8 mouse cellular contexts compared by ENCODE assay signal in genomic region chr2:165360861-165361260, GRCm38 (mm10). TPM values are rescaled to one million over a fixed set of nuclear protein-coding genes. Genes with fewer than 3 reads are reported as not detected.
DNase-seq lines count a peak whose midpoint lies in the region; ATAC-seq and TF ChIP-seq lines count a peak whose summit lies in the region.

No protein-coding gene starts in this region.

- H3K9me3 ChIP-seq in heart, embryonic 11.5 days (replicated peaks; ENCODE audit: control insufficient read depth, low read length): no peaks in the 10 kb centered on the region
- H3K9me3 ChIP-seq in lung, embryonic 16.5 days (ENCODE audit: control insufficient read depth, low read length): no peaks in the 10 kb centered on the region

- peaks cover 13% of the 10 kb centered on the region for H3K27me3 ChIP-seq in heart, embryonic 11.5 days (ENCODE audit: control insufficient read depth, insufficient read depth, low read length)
- H3K27me3 ChIP-seq in cerebellum, adult 2 months (ENCODE audit: control insufficient read depth, insufficient read depth, low read length): no peaks in the 10 kb centered on the region
- H3K27me3 ChIP-seq in lung, embryonic 16.5 days (ENCODE audit: control insufficient read depth, insufficient read depth, low read depth, low read length): no peaks in the 10 kb centered on the region; the same call in 1 of the 2 replicates

- no peak overlapping the region for H3K27ac ChIP-seq in heart, embryonic 11.5 days (ENCODE audit: low read depth, low read length)
- H3K27ac ChIP-seq in cerebellum, adult 2 months (ENCODE audit: insufficient read depth, low read length): no peak overlapping the region
- H3K27ac ChIP-seq in lung, embryonic 16.5 days (ENCODE audit: low read length): no peak overlapping the region

- no peak overlapping the region for H3K9ac ChIP-seq in heart, embryonic 11.5 days (ENCODE audit: low read depth, low read length)
- H3K9ac ChIP-seq in lung, embryonic 16.5 days (ENCODE audit: low read length): no peak overlapping the region

- peak; percentile 93 for DNase-seq in heart, adult 11 months
- DNase-seq in ES-CJ7 (ENCODE audit: low read depth, low spot score): peak; percentile 81
- DNase-seq in cerebellum, adult 2 months: peak; percentile 37 to 38
- DNase-seq in kidney, adult 9 months: peak; percentile 66
- peak; percentile 54 for DNase-seq in retina, postnatal 7 days (ENCODE audit: low read depth, low spot score)

- H3K4me3 ChIP-seq in heart, embryonic 11.5 days (ENCODE audit: low read depth, low read length): no peak overlapping the region
- no peak overlapping the region for H3K4me3 ChIP-seq in cerebellum, adult 2 months (replicated peaks; ENCODE audit: insufficient read depth, low read depth, low read length)
- no peak overlapping the region for H3K4me3 ChIP-seq in lung, embryonic 16.5 days (ENCODE audit: low read length)

- H3K4me2 ChIP-seq in heart, embryonic 11.5 days: no peak overlapping the region
- H3K4me2 ChIP-seq in lung, embryonic 16.5 days (ENCODE audit: low read depth, low read length): no peak overlapping the region

- no peak for ATAC-seq in heart, embryonic 11.5 days (replicated peaks; ENCODE audit: insufficient number of reproducible peaks, low FRiP score, low TSS enrichment)
- 0 out of 2 replicates have a peak, but pooled peaks have one; percentile 62 for ATAC-seq in frontal cortex, adult (ENCODE audit: low TSS enrichment)
- peak; percentile 78 for ATAC-seq in lung, embryonic 16.5 days (ENCODE audit: low read depth)

- H3K4me1 ChIP-seq in heart, embryonic 11.5 days (ENCODE audit: control insufficient read depth, insufficient read depth, low read length): no peaks in the 10 kb centered on the region; the same call in 1 of the 2 replicates
- no peaks in the 10 kb centered on the region for H3K4me1 ChIP-seq in cerebellum, adult 2 months (ENCODE audit: control insufficient read depth, insufficient read depth, low read length)
- peaks cover 5% of the 10 kb centered on the region; the same call in 1 of the 2 replicates for H3K4me1 ChIP-seq in lung, embryonic 16.5 days (replicated peaks; ENCODE audit: control insufficient read depth, insufficient read depth, low read length)

- TF ChIP-seq POLR2A in cerebellum, adult 2 months (IDR thresholded peaks at IDR 0.05; ENCODE audit: borderline replicate concordance, insufficient read depth, low read length): no peak

- TF ChIP-seq CTCF in cerebellum, adult 2 months (IDR thresholded peaks at IDR 0.05; ENCODE audit: borderline replicate concordance, insufficient read depth, low read depth, low read length): peak; percentile 72

- H3K36me3 ChIP-seq in heart, embryonic 11.5 days (ENCODE audit: control insufficient read depth, insufficient read depth, low read length): no peaks in the 10 kb centered on the region
- H3K36me3 ChIP-seq in lung, embryonic 16.5 days (ENCODE audit: control insufficient read depth, insufficient read depth, low read length): no peaks in the 10 kb centered on the region

- WGBS in heart, embryonic 11.5 days (ENCODE audit: insufficient replicate concordance): 0% methylated on average over 1 of the region's 1 CpGs
- 3% methylated on average over 1 of the region's 1 CpGs for WGBS in cerebellum, adult 2 months
- 0% methylated on average over 1 of the region's 1 CpGs for WGBS in lung, embryonic 16.5 days

RNA-seq across cellular contexts. Expression of gene Zfp663, which starts 7.7 kb away (rescaled TPM):
- 0.28 and 0.69 TPM in 2 replicates for polyA plus RNA-seq in heart, embryonic 11.5 days (2014; fragmentation: Nextera tagmentation; extraction: Ambion mirVana)
- polyA plus RNA-seq in cerebellum, adult 2 months (2012; rRNA removed): not detected in 2 replicates
- 1.1 and 1.9 TPM in 2 replicates for polyA plus RNA-seq in lung, embryonic 16.5 days (2015; fragmentation: Nextera tagmentation; extraction: Ambion mirVana)

RNA-seq across cellular contexts. Expression of gene Zfp334, which starts 27.2 kb away (rescaled TPM):
- 9.2 and 10.7 TPM in 2 replicates for polyA plus RNA-seq in heart, embryonic 11.5 days (2014; fragmentation: Nextera tagmentation; extraction: Ambion mirVana)
- polyA plus RNA-seq in cerebellum, adult 2 months (2012; rRNA removed): 10.6 and 10.9 TPM in 2 replicates
- 5.9 and 6.6 TPM in 2 replicates for polyA plus RNA-seq in lung, embryonic 16.5 days (2015; fragmentation: Nextera tagmentation; extraction: Ambion mirVana)

RNA-seq across cellular contexts. Expression of gene Elmo2, which starts 34.6 kb away (rescaled TPM):
- polyA plus RNA-seq in heart, embryonic 11.5 days (2014; fragmentation: Nextera tagmentation; extraction: Ambion mirVana): 50.6 and 59.5 TPM in 2 replicates
- 187 and 208 TPM in 2 replicates for polyA plus RNA-seq in cerebellum, adult 2 months (2012; rRNA removed)
- polyA plus RNA-seq in lung, embryonic 16.5 days (2015; fragmentation: Nextera tagmentation; extraction: Ambion mirVana): 76.6 and 82.8 TPM in 2 replicates

RNA-seq across cellular contexts. Expression of gene Ocstamp, which starts 39.3 kb away (rescaled TPM):
- polyA plus RNA-seq in heart, embryonic 11.5 days (2014; fragmentation: Nextera tagmentation; extraction: Ambion mirVana): 0.06 TPM in 1 of 2 replicates, not detected in the other
- 0.05 TPM in 1 of 2 replicates, not detected in the other for polyA plus RNA-seq in cerebellum, adult 2 months (2012; rRNA removed)
- 0.18 TPM in 1 of 2 replicates, not detected in the other for polyA plus RNA-seq in lung, embryonic 16.5 days (2015; fragmentation: Nextera tagmentation; extraction: Ambion mirVana)

Comparison
In these comparisons a context has a peak if more than half of its experiments do, and no peak if none do; other contexts are left out.
1. DNase-seq: peak in every context shown above with its lines; median percentile 93 in heart, adult 11 months; 81 in ES-CJ7; 66 in kidney, adult 9 months; 54 in retina, postnatal 7 days; 38 in cerebellum, adult 2 months.